ENCODE assay signal across 8 mouse cellular contexts in genomic region chr9:63706152-63706733, GRCm38 (mm10). TPM values are rescaled to one million over a fixed set of nuclear protein-coding genes. Genes with fewer than 3 reads are reported as not detected.
DNase-seq lines count a peak whose midpoint lies in the region; ATAC-seq and TF ChIP-seq lines count a peak whose summit lies in the region.

No protein-coding gene starts in this region.

- no peaks in the 10 kb centered on the region for H3K9me3 ChIP-seq in liver, embryonic 15.5 days (replicated peaks)
- H3K9me3 ChIP-seq in neural tube, embryonic 14.5 days (ENCODE audit: control insufficient read depth, low read length) = no peaks in the 10 kb centered on the region

- intact Hi-C loops in left cerebral cortex, postnatal 14 days (cut with DNase I) = no loop called here
- intact Hi-C loops in gastrocnemius, adult 2 months (cut with DNase I) = no loop called here

- H3K9ac ChIP-seq in liver, embryonic 15.5 days = no peak overlapping the region
- 0 out of 2 replicates have a peak overlapping the region, but pooled peaks have one; percentile 7 for H3K9ac ChIP-seq in neural tube, embryonic 14.5 days (replicated peaks; ENCODE audit: low read depth, low read length)

- H3K27ac ChIP-seq in brown adipose tissue, adult 24 weeks (replicated peaks; ENCODE audit: low read depth, low read length) = peak overlapping the region; percentile 37
- peak overlapping the region; percentile 82 for H3K27ac ChIP-seq in gastrocnemius, adult 2 months
- 0 out of 2 replicates have a peak overlapping the region, but pooled peaks have one; percentile 48 for H3K27ac ChIP-seq in liver, embryonic 15.5 days (replicated peaks)
- H3K27ac ChIP-seq in neural tube, embryonic 14.5 days (ENCODE audit: low read depth, low read length) = 0 out of 2 replicates have a peak overlapping the region, but pooled peaks have one; percentile 22

- WGBS in liver, embryonic 15.5 days (ENCODE audit: insufficient replicate concordance) = 18% methylated on average over 9 of the region's 9 CpGs
- 41% methylated on average over 9 of the region's 9 CpGs for WGBS in neural tube, embryonic 14.5 days

- no peaks in the 10 kb centered on the region for H3K27me3 ChIP-seq in liver, embryonic 15.5 days
- H3K27me3 ChIP-seq in neural tube, embryonic 14.5 days (ENCODE audit: control insufficient read depth, insufficient read depth, low read length) = no peaks in the 10 kb centered on the region

- DNase-seq in left cerebral cortex, postnatal 14 days (ENCODE audit: low spot score in 2 of 2) = peak; percentile 51 to 54
- no peak for DNase-seq in left cerebral cortex, adult 8-10 months (ENCODE audit: low spot score in 2 of 2)
- DNase-seq in gastrocnemius, adult 2 months = peak; percentile 92
- DNase-seq in urinary bladder, postnatal 36 days (ENCODE audit: low spot score in 2 of 2) = peak; percentile 54 to 66

- 0 out of 2 replicates have a peak, but pooled peaks cover 12% of the 10 kb centered on the region for H3K36me3 ChIP-seq in liver, embryonic 15.5 days (replicated peaks)
- no peaks in the 10 kb centered on the region for H3K36me3 ChIP-seq in neural tube, embryonic 14.5 days (ENCODE audit: control insufficient read depth, insufficient read depth, low read length)

- peak; percentile 96 for ATAC-seq in inflammation-experienced regulatory T-cells, adult 6 months
- no peak for ATAC-seq in liver, embryonic 15.5 days (ENCODE audit: insufficient read depth)
- no peak for ATAC-seq in neural tube, embryonic 14.5 days (ENCODE audit: low read depth)

- peaks cover 37% of the 10 kb centered on the region for H3K4me1 ChIP-seq in brown adipose tissue, adult 24 weeks (ENCODE audit: control insufficient read depth, insufficient read depth, insufficient read length, low read length)
- H3K4me1 ChIP-seq in liver, embryonic 15.5 days (replicated peaks) = peaks cover 36% of the 10 kb centered on the region
- H3K4me1 ChIP-seq in neural tube, embryonic 14.5 days (ENCODE audit: control insufficient read depth, insufficient read depth, low read length) = 0 out of 2 replicates have a peak, but pooled peaks cover 4% of the 10 kb centered on the region

- H3K4me2 ChIP-seq in liver, embryonic 15.5 days = no peak overlapping the region
- H3K4me2 ChIP-seq in neural tube, embryonic 14.5 days (ENCODE audit: low read depth, low read length) = no peak overlapping the region

- no peak for TF ChIP-seq CTCF in gastrocnemius, adult 2 months (IDR thresholded peaks at IDR 0.05)

- no peak overlapping the region for H3K4me3 ChIP-seq in brown adipose tissue, adult 24 weeks (ENCODE audit: insufficient read depth, low read depth, low read length)
- peak overlapping the region; percentile 28; the same call in 1 of the 2 replicates for H3K4me3 ChIP-seq in gastrocnemius, adult 2 months
- no peak overlapping the region for H3K4me3 ChIP-seq in liver, embryonic 15.5 days (replicated peaks)
- H3K4me3 ChIP-seq in neural tube, embryonic 14.5 days (ENCODE audit: low read depth, low read length) = no peak overlapping the region

RNA-seq across cellular contexts. Expression of gene Smad3, which starts 51.6 kb away (rescaled TPM):
- 10 to 100 TPM; 36.9 to 38.3 TPM for total RNA-seq in left cerebral cortex, postnatal 14 days (2021)
- total RNA-seq in left cerebral cortex, adult 8-10 months (2022) = 10 to 100 TPM; 52.3 to 57.3 (median 56.8) TPM
- 6.3 and 10.3 TPM in 2 replicates for polyA plus RNA-seq in brown adipose tissue, adult 24 weeks (2012; ENCODE audit: insufficient read depth, insufficient read length, missing spikeins)
- 10 to 100 TPM; 61.7 to 75.3 TPM for total RNA-seq in gastrocnemius, adult 2 months (2021)
- 10 to 100 TPM; 16.5 to 24.6 (median 16.8) TPM for polyA plus RNA-seq in inflammation-experienced regulatory T-cells, adult 6 months (2017; shearing (Covaris generic))
- 3.0 TPM in 2 replicates for polyA plus RNA-seq in liver, embryonic 15.5 days (2015; fragmentation: Nextera tagmentation; extraction: Ambion mirVana)
- 6.4 and 9.3 TPM in 2 replicates for polyA plus RNA-seq in neural tube, embryonic 14.5 days (2014; fragmentation: Nextera tagmentation; extraction: Ambion mirVana)

Comparison
In these comparisons a context has a peak if more than half of its experiments do, and no peak if none do; other contexts are left out.
1. DNase-seq: peak in left cerebral cortex, postnatal 14 days (2 of 2), gastrocnemius, adult 2 months (single experiment) and urinary bladder, postnatal 36 days (2 of 2); none in left cerebral cortex, adult 8-10 months (0 of 2).
2. H3K27ac ChIP-seq: peak in every context shown above with its lines; median percentile 82 in gastrocnemius, adult 2 months; 48 in liver, embryonic 15.5 days; 37 in brown adipose tissue, adult 24 weeks; 22 in neural tube, embryonic 14.5 days.